Mouse (Mus musculus) layer of hippocampus, adult 2 months (tissue): Measurements from ENCODE around the gene Upk3a. TPM values are rescaled to one million over a fixed set of nuclear protein-coding genes. Genes with fewer than 3 reads are reported as not detected.

ENCODE experiments used
- DNase-seq, 2 experiments: peaks; one replicate each; pipeline ENCODE4 v3.0.0; 2022; ENCODE audit warnings: low spot score in 2 of 2
- H3K27ac ChIP-seq: fragments of 200-600 bp; 2 replicates; pipeline ENCODE4 v1.8.1; 2022
- H3K4me3 ChIP-seq: fragments of 200-600 bp; 2 replicates; pipeline ENCODE4 v1.8.1; 2022; ENCODE audit warnings: mild to moderate bottlenecking
- CTCF ChIP-seq: fragments of 200-600 bp; conservative IDR thresholded peaks from 2 replicates; pipeline ENCODE4 v1.8.1; 2022; ENCODE audit warnings: antibody characterized with exemption, mild to moderate bottlenecking, moderate library complexity
- total RNA-seq, 2 experiments: library from RNA; stranded (reverse); gene quantifications; 2 replicates each; pipeline ENCODE4 v1.2.3; 2021

Gene Upk3a
- total RNA-seq, 2 experiments from 2014 or later, result not detected

DNA sequence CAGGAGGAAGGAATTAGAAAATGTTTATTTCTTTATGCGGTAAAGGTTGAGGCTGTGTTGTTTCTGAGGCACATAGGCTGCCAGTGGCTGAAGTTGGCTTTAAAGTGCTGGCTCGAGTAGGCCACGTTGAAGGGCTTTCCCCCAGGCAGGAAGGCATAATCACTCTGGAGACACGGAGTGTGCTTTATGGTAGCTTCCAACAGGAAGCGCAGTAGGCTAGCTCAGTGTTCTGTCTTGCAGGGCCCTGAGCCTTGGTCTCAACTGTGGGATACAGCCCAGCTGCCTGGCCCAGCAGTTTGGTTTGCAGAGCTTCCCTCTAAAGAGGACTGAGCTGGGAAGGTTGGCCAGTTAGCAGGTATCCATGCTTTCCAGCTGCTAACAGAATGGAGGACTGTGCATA is 26.2 kb downstream of the Upk3a start:
- peak overlapping the region; percentile 95 for H3K27ac ChIP-seq
- DNase-seq, result no peak
- no peak for TF ChIP-seq CTCF
- peak overlapping the region; percentile 33 for H3K4me3 ChIP-seq

DNA sequence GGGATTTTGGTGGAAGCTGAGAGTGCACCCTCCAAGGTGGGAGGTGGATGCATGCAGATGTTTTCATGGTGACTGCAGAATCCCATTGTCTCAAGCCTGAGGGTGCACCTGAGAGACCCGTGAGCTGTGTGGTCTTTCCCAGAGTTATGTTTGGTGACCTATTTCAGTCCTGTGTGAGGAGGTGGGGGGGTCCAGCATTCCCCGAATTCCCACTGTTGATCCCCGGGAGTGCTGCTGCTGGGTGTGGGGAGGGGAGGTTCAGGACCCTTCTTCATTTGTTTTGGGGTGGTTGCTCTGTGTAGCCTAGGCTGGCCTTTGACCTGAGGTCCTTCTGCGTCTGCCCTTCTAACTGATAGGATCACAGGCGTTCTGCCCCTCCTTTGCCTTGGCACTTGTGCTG is 26.8 kb downstream of the Upk3a start:
- Histone ChIP-seq H3K27ac (peak overlapping the region; percentile 95), H3K4me3 (no peak overlapping the region)
- DNase-seq, result no peak
- TF ChIP-seq CTCF, result no peak

DNA sequence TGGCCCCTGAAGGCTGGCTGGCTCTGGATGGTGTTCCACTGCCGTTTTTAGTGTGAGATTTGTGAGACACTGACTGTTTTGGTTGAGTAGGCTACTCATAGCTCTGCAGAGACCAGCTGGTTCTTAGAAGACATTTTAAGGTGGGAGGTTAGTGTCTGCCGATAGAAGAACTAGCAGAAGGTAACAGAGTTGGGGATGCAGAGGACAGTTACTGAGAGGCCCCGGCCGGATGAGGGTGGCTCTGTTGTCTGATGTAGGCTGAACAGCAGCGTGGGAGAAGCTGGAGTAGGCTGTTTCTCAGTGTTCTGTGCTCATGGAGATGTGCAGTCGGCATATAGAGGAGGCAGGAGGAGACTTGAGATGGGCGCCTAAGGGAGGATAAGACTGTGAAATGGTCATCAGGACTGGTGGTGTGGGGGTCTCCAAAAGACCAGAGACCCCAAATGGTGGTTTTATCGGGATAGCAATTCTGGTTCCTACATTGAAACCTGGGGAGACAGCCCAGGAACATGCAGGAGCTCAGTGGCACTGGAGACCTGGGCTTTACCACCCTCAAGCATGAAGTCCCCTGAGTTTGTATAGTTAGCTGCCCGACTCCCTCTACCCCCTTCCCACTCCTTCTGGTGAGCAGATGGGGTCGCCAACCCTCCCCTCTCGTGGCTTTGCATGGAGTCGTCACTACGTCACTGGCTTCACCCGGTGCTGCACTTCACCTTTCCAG is 29.4 kb downstream of the Upk3a start:
- Histone ChIP-seq H3K27ac (peak overlapping the region; percentile 65; the same call in 1 of the 2 replicates), H3K4me3 (no peak overlapping the region)
- no peak for TF ChIP-seq CTCF
- DNase-seq, result no peak

DNA sequence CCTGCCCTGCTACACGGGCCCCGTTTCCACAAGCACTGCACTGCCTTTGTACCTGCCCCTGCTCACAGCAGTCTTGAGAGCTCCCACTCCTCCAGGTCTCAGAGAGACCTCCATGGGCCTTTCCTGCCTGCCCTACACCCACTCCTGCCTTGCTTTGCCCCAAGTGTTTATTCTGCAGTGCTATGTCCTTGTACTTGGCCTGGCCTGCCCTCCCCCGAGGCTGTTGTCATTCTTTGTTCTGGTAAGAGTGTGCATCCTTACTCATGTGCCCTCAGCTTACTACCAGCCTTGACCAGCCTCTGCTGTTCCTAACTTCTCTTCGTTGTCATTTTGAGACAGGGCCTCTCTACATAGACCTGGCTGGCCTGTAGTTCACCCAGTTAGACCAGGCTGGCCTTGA is 30.9 kb downstream of the Upk3a start:
- H3K4me3 ChIP-seq, result no peak overlapping the region
- DNase-seq, result no peak
- no peak for TF ChIP-seq CTCF
- no peak overlapping the region for H3K27ac ChIP-seq

DNA sequence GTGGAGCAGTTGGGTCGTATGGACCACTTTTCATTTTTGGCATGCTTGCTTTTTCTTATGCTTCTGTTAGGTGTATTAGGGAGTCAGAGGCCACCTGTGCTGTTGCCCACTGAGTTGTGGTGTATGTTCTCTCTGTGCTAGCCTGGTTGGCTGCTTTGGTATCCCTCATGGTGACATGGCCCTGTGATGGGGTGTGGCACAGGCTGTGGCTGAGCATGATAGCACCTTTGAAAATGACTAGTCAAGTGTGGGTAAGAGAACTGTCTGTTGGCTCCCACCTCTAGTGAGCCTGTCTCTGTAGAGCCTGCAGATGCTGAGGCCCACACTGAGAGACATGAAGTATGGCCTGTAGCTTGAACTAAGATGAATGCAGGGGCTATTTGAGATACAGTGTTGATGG is 32.8 kb downstream of the Upk3a start:
- Histone ChIP-seq H3K27ac (no peak overlapping the region), H3K4me3 (no peak overlapping the region)
- no peak for DNase-seq
- no peak for TF ChIP-seq CTCF

DNA sequence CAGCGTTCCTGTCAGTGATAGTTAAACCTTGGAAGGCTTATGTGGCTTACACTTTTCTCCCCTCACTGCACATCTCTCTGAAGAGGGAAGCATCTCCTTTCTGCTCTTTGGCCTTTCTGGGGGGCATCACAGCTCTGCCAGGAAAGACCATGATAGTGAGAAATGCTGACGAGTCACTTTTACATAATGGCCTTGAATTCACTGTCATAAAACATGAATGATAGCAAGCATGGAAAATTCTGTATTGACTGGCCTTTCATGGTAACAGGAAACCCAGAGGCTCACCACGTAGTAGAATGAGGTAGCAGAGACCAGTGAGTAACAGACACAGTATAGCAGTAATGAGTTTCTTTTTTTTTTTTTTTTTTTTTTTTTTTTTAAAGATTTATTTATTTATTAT is 37.2 kb downstream of the Upk3a start:
- no peak for TF ChIP-seq CTCF
- Histone ChIP-seq H3K27ac (no peak overlapping the region), H3K4me3 (no peak overlapping the region)
- no peak for DNase-seq

DNA sequence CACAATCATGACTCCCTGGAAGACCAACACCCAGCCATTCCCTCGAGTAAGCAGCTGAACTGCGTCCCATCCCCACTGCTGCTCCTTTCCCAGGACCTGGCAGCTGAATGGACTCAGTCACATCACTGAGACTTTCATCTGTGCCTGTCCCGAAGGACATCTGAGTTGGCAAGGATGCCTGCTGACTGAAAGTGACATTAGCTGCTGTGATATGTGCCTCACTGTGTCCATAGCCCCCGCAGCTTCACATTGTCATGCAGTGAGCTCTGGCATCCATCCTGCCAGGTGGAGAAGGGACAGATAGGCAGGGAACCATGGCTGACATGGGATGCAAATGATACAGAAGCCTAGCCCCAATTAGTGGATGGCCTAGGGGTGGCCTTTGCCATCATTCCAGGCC is 38.2 kb downstream of the Upk3a start:
- no peak overlapping the region for H3K4me3 ChIP-seq
- no peak for DNase-seq
- TF ChIP-seq CTCF, result no peak
- no peak overlapping the region for H3K27ac ChIP-seq

DNA sequence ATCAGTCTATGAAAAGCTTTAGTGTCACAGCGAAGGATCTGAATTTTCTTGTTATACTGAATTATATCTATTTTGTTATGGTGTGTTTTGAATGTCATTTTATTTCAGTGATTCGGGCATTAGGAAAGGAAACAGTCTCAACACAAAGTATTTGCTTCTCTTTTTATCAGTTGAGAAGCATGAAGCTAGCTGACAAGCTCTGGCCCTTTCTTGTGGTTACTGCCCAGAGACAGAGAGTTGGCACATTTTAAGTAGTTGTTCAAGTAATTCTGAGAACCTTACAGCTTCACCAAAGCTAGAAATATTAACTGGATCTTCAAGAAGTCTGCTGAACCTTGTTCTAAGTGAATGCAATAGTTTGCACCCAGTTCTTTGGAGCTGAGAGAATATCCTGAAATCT is 46.5 kb downstream of the Upk3a start:
- no peak for DNase-seq
- Histone ChIP-seq H3K27ac (no peak overlapping the region), H3K4me3 (no peak overlapping the region)
- TF ChIP-seq CTCF, result no peak

DNA sequence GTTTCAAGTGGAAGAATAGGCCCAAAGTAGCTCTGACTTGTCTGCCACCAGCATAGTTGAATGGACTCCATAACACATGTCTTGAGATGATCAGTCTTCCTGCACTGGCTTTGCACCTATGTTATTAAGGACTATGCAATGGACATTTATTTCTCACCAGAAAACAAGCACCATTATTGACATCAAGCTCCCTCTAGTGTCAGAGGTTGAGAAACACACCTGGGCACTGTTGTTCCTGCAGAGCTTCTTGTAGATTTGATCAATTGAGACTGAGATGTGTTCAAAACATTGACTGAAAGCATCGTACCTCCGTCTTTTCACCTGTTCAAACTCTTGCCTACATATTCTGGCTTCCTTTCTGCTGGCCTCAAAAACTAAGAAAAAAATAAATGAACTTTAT is 53.6 kb downstream of the Upk3a start:
- Histone ChIP-seq H3K4me3 (no peak overlapping the region), H3K27ac (no peak overlapping the region)
- peak; percentile 93 for TF ChIP-seq CTCF
- DNase-seq, result peak; percentile 55

Other genes starting within 250 kb of the Upk3a start
- 10 to 100 TPM in 1 of 2 experiments, 1 to 10 TPM in 1; 8.8 to 11.9 TPM for gene Phf21b, start 161.1 kb upstream of the Upk3a start, total RNA-seq
- gene Gm29666, start 97.1 kb upstream of the Upk3a start, total RNA-seq, result 1 to 10 TPM; 1.4 to 1.7 TPM
- 10 to 100 TPM; 32.0 to 33.3 TPM for gene Nup50, start 93.7 kb upstream of the Upk3a start, total RNA-seq
- 10 to 100 TPM; 85.0 to 95.0 TPM for gene 5031439G07Rik, start 28.6 kb upstream of the Upk3a start, total RNA-seq
- gene Fam118a, start 11.8 kb downstream of the Upk3a start, total RNA-seq, result 10 to 100 TPM; 26.9 to 35.9 TPM
- gene Smc1b, start 114.8 kb downstream of the Upk3a start, total RNA-seq, result under 1 TPM; 0.08 to 0.12 TPM
- gene Ribc2, start 114.9 kb downstream of the Upk3a start, total RNA-seq, result under 1 TPM; 0.44 to 0.49 TPM
- gene Fbln1, start 188.8 kb downstream of the Upk3a start, total RNA-seq, result 10 to 100 TPM; 13.4 to 13.8 TPM